In genomic region chr1:43338096-43338915, GRCm38 (mm10) we compare ENCODE assay signal across 13 mouse cellular contexts.
DNase-seq lines count a peak whose midpoint lies in the region; ATAC-seq and TF ChIP-seq lines count a peak whose summit lies in the region.
"Had no signal": no experiment of that assay in that cellular context is flagged by ENCODE, and none has a peak within 500 bp of the region (broad histone marks: within the 10 kb centered on the region; RNA-seq: fewer than 3 reads in every experiment).

No protein-coding gene starts in this region.

- no peak overlapping the region for H3K9ac ChIP-seq in intestine, embryonic 14.5 days (ENCODE audit: low read length)
- no peak overlapping the region for H3K9ac ChIP-seq in intestine, postnatal 0 days (ENCODE audit: low read depth, low read length)
- no peak overlapping the region for H3K9ac ChIP-seq in stomach, postnatal 0 days (ENCODE audit: low read length)
- H3K9ac ChIP-seq: liver, embryonic 13.5 days had no signal

- no peak for ATAC-seq in intestine, embryonic 14.5 days (replicated peaks; ENCODE audit: low FRiP score, low TSS enrichment, low read depth)
- no peak for ATAC-seq in intestine, postnatal 0 days
- no peak; the same call in 1 of the 2 replicates for ATAC-seq in stomach, postnatal 0 days (ENCODE audit: low FRiP score, low TSS enrichment)
- ATAC-seq: CD4-positive, CD25-positive, alpha-beta regulatory T cell, adult 4 months had no signal

- peaks cover 18% of the 10 kb centered on the region for H3K4me1 ChIP-seq in intestine, embryonic 14.5 days (replicated peaks; ENCODE audit: control insufficient read depth, insufficient read depth, low read length)
- no peaks in the 10 kb centered on the region; the same call in 1 of the 2 replicates for H3K4me1 ChIP-seq in intestine, postnatal 0 days (replicated peaks; ENCODE audit: control insufficient read depth, insufficient read depth, low read length)
- H3K4me1 ChIP-seq in stomach, postnatal 0 days (replicated peaks; ENCODE audit: control insufficient read depth, insufficient read depth) = no peaks in the 10 kb centered on the region

- WGBS in intestine, embryonic 14.5 days = 42% methylated on average over 6 of the region's 6 CpGs
- WGBS in intestine, postnatal 0 days = 52% methylated on average over 6 of the region's 6 CpGs
- WGBS in stomach, postnatal 0 days = 43% methylated on average over 6 of the region's 6 CpGs

- peak overlapping the region; percentile 34 for H3K27ac ChIP-seq in intestine, embryonic 14.5 days (ENCODE audit: low read depth)
- no peak overlapping the region for H3K27ac ChIP-seq in intestine, postnatal 0 days (ENCODE audit: low read depth, low read length)
- peak overlapping the region; percentile 40 for H3K27ac ChIP-seq in stomach, postnatal 0 days (replicated peaks)
- H3K27ac ChIP-seq: liver, embryonic 13.5 days had no signal

- H3K36me3 ChIP-seq in intestine, embryonic 14.5 days (ENCODE audit: control insufficient read depth, insufficient read depth, low read length) = no peaks in the 10 kb centered on the region
- H3K36me3 ChIP-seq in intestine, postnatal 0 days (ENCODE audit: control insufficient read depth, insufficient read depth) = no peaks in the 10 kb centered on the region
- no peaks in the 10 kb centered on the region for H3K36me3 ChIP-seq in stomach, postnatal 0 days (ENCODE audit: control insufficient read depth, insufficient read depth, low read length)
- H3K36me3 ChIP-seq: liver, embryonic 13.5 days had no signal

- H3K9me3 ChIP-seq in intestine, embryonic 14.5 days (ENCODE audit: control insufficient read depth, low read length) = peaks cover 8% of the 10 kb centered on the region; the same call in 1 of the 2 replicates
- H3K9me3 ChIP-seq in intestine, postnatal 0 days (ENCODE audit: control insufficient read depth) = peaks cover 5% of the 10 kb centered on the region; the same call in 1 of the 2 replicates
- H3K9me3 ChIP-seq in stomach, postnatal 0 days (ENCODE audit: control insufficient read depth, low read length) = no peaks in the 10 kb centered on the region

- H3K27me3 ChIP-seq in intestine, embryonic 14.5 days (replicated peaks; ENCODE audit: control insufficient read depth, insufficient read depth, low read length) = no peaks in the 10 kb centered on the region
- no peaks in the 10 kb centered on the region for H3K27me3 ChIP-seq in intestine, postnatal 0 days (replicated peaks; ENCODE audit: control insufficient read depth, insufficient read depth, low read length)
- no peaks in the 10 kb centered on the region for H3K27me3 ChIP-seq in stomach, postnatal 0 days (ENCODE audit: control insufficient read depth, insufficient read depth, low read length)
- H3K27me3 ChIP-seq: liver, embryonic 13.5 days had no signal

- H3K4me2 ChIP-seq in intestine, embryonic 14.5 days (ENCODE audit: low read length) = no peak overlapping the region
- no peak overlapping the region for H3K4me2 ChIP-seq in intestine, postnatal 0 days (replicated peaks; ENCODE audit: low read depth)
- no peak overlapping the region for H3K4me2 ChIP-seq in stomach, postnatal 0 days (replicated peaks; ENCODE audit: low read depth)
- H3K4me2 ChIP-seq: liver, embryonic 13.5 days had no signal

- no peak overlapping the region for H3K4me3 ChIP-seq in intestine, embryonic 14.5 days (ENCODE audit: low read depth, low read length)
- no peak overlapping the region for H3K4me3 ChIP-seq in intestine, postnatal 0 days (ENCODE audit: low read depth, low read length)
- H3K4me3 ChIP-seq in stomach, postnatal 0 days (ENCODE audit: low read depth, low read length) = no peak overlapping the region
- H3K4me3 ChIP-seq: liver, embryonic 13.5 days had no signal

- TF ChIP-seq EP300 in stomach, postnatal 0 days (optimal IDR thresholded peaks at IDR 0.05) = no peak

- no peak for DNase-seq in intestine, embryonic 14.5 days (ENCODE audit: low spot score)
- DNase-seq in lung, postnatal 10 days = peak; percentile 32
- DNase-seq in lung, postnatal 25 days (ENCODE audit: low spot score) = no peak
- peak; percentile 12 to 16 for DNase-seq in heart, postnatal 14 days
- no peak for DNase-seq in stomach, postnatal 0 days (ENCODE audit: low spot score)
- no peak for DNase-seq in layer of hippocampus, postnatal 25 days (ENCODE audit: extremely low spot score in 1 of 2, low spot score in 1 of 2)
- DNase-seq in cerebellum, adult 18-20 months = no peak
- DNase-seq: cerebellum, adult 11-12 months; liver, embryonic 13.5 days; right cerebral cortex, adult 18-20 months; thymus, postnatal 4 days had no signal

- intact Hi-C loops in heart, postnatal 14 days (cut with DNase I) = no loop called here

- TF ChIP-seq CTCF in intestine, postnatal 0 days (IDR thresholded peaks at IDR 0.05; ENCODE audit: low read depth) = no peak
- TF ChIP-seq CTCF in stomach, postnatal 0 days (IDR thresholded peaks at IDR 0.05; ENCODE audit: low read depth) = no peak

Comparison
In these comparisons a context has a peak if more than half of its experiments do, and no peak if none do; other contexts are left out.
1. DNase-seq: peak in lung, postnatal 10 days (single experiment) and heart, postnatal 14 days (2 of 2); none in intestine, embryonic 14.5 days (single experiment), lung, postnatal 25 days (single experiment), stomach, postnatal 0 days (single experiment), layer of hippocampus, postnatal 25 days (0 of 2) and cerebellum, adult 18-20 months (0 of 2).